Mouse (Mus musculus) mouse trophoblast stem cell (cell line): ENCODE data around the gene Trp53i13.

Experiments used
- in situ Hi-C, 2 experiments: fragments of 300-500 bp; cut with MseI, MboI; formaldehyde crosslinking; loops; 2 replicates in 1 of 2; 3 replicates in 1 of 2; pipeline ENCODE4 v1.15.1; 2025

The Trp53i13 gene

DNA sequence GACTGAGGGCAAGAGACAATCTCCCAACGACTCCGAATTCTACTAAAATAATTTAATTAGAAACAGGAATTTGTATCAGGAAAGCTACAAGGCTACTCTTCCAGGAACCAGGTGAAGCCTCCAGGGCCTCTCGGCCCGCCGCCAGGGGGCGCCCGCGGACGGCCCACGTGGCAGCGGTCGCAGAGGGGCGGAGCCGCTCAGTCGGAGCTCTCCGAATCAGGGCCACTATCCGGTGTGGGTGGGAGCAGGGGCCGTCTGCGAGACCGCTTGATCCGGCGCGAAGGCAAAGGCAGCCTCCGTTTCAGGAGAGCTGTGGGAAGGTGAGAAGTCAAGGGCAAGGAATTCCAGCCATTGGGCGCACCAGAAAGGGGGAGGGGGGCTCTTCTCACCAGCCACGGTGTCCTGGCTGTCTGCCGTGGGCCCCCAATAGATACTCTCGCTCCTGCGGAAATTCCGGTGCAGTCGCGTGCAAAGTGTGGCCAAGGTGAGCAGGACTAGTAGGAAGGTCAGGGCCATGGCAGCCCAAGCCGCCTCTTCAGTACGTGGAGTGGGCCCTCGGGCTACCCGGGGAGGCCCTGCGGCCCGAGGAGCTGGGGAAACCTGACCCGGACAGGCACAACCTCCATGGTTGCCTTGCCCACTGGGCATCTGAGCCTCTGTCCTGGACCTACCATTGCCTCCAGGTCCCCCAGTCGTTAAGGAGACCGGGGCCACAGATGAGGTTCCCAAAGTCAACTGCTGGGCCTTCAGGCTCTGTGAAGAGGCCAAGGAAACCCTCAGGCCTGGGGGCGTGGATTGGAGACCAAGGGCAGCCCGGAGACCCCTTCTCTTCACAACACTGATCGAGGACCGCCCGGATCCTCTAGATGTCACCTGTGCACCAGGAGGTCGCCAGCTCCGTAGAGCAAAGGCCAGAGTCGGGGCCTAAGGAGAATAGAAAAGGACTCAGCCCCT, 7.4 kb downstream of the Trp53i13 start:
- in situ Hi-C loops = no loop called here

DNA sequence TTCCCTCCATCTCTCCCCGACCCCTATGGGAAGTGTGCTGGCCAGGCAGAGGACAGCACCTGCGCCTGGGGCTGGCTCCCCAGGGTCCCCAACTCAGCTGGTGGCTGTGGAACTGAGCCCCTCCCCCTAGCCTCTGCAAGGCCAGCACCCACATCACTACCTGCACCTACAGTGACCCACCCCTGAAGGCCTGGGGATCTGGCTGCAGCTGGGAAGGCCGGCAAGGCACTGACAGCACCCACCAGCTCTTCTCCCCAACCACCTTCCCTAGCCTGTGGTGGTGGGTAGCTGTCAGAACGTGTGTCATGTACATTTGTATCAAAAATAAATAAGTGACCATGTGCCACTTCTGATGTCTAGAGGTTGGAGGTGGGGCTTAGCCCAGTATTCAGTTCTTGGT, 8.4 kb downstream of the Trp53i13 start:
- in situ Hi-C loops = no loop called here

DNA sequence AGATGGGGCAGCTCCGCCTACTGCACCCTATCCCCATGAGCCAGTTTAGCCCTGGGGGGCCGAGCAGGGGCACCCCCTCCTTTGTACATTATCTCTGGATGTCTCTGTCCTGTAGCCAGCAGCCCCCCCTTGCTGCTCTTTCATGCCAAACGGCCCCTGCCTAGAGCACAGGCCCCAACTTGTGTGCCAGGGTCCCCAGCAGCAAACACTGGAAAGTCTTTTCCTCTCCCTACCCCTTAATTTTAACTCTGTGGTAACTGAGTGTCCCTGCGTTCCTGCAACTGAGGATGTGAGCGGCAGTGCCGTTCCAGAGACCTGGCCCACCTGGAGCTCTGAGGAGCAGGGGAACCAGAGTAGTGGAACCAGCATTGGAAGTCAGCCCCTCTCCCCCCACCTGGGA, 8.8 kb downstream of the Trp53i13 start:
- in situ Hi-C loops = no loop called here

DNA sequence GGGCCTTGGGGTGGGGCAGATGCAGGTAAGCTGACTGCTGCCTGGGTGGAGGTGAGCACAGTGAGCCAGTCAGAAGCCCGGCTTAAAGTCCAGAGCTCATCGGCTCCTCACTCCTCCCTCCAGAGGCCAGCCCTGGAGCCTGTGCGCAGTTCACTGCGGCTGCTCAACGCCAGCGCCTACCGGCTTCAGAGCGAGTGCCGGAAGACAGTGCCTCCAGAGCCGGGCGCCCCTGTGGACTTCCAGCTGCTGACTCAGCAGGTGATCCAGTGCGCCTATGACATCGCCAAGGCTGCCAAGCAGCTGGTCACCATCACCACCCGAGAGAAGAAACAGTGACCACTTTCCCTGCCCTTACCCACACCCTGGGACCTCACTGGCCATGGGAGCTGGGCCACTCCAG, 9.5 kb downstream of the Trp53i13 start:
- in situ Hi-C loops = no loop called here

DNA sequence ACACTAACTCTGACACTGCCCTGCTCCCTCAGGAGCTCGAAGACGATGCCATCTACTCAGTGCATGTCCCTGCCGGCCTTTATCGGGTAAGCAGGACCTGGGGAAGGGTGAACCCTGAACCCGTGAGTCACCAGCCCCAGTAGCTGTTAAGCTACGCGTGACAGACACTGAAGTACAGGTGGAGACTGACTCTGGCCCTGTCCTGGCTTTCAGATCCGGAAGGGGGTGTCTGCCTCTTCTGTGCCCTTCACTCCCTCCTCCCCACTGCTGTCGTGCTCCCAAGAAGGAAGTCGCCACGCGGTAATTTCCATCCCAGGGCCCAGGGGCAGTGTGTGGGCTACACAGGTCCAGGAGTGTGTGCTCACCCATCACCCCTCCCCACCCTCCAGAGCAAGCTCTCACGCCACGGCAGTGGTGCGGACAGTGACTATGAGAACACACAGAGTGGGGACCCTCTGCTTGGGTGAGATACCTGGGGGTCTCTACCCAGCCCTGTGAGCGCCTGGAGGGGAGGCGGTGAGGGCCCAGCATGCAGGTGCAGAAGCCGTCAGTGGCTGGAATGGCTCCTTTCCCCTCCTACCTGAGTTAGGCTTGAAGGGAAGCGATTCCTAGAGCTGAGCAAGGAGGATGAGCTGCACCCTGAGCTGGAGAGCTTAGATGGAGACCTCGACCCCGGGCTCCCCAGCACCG, 10.3 kb downstream of the Trp53i13 start:
- in situ Hi-C loops = no loop called here

DNA sequence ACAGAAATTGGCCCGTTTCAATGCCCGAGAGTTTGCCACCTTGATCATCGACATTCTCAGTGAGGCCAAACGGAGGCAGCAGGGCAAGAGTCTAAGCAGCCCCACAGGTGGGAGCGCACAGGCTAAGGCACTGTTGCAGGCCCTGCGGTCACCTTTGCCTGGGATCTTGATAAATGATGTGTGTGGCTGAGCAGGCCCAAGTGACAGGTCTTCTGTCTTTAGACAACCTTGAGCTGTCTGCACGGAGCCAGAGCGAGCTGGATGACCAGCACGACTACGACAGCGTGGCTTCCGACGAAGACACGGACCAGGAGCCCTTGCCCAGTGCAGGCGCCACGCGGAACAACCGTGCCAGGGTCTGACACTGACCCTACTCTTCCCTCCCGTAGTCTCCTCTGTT, 11.4 kb downstream of the Trp53i13 start:
- in situ Hi-C loops = no loop called here

DNA sequence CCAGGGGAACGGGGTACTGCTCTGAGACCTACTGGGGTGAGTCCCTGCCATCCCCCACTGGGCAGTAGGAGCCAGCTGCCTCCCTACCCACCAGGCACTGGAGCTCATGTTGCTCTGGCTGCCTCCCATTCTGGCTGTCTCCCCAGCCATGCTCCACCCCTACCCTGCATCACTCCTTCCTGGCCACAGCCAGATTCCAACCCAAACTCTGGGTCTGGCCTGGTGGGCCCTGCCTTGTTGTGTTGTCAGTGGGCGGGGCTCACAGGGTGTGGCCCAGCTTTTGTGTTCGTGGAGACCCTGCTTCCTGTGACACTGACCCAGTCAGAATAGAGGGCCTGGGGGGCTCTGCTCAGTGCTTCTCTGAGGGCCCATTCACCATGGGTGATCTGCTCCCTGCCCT, 12.3 kb downstream of the Trp53i13 start:
- in situ Hi-C loops = no loop called here

DNA sequence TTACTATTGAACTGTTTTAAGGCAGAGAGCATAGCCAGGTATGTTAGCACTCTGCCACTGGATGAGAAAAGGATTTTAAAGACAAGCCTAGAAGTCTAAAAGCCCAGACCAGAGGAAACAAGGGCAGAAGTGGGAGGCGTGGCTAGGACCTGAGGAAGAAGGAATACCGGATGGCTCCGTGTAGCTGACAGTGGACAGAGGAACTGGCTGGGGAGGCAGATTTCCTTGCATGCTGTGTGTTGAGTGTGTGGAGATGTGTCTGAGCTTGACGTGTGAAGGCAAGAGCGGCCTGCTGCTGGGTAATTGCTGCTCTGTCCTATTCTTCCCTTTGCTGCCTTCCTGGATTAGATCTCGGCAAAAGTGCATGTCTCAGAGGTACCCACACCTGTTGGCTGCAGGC, 13.3 kb downstream of the Trp53i13 start:
- in situ Hi-C loops = no loop called here

DNA sequence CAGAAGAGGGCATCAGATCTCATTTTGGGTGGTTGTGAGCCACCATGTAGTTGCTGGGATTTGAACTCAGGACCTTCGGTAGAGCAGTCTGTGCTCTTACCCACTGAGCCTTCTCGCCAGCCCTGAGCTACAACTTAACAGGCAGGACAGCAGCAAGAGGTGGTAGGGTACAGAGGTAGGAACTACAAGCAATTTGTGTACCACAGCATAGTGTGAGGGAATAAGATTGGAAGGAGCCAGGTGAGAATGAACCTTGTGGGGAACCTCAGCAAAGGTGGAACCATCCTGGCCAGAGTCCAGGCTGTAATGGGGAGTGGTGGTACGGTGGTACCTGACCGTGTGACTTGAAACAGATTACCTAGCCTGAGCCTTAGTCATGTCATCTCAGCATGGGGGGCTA, 13.8 kb downstream of the Trp53i13 start:
- in situ Hi-C loops = no loop called here

DNA sequence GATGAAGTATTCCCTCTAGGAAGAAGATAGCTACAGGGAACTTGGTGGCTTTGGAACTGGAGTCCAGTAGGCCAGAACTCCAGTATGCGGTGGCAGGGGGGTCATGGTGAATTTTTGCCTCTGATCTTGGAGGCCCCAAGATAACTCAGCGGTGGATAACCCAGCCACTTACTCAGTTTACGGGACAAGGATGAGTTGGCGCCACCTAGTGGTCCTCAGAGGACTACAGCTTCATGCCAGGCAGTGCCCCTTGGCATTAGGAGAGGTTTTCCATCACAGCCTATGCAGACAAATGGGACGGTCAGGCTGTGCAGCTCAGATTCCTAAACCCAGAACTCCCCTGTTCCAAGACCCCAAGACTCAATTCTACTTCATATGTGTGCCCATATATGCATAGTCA, 14.4 kb downstream of the Trp53i13 start:
- in situ Hi-C loops = no loop called here

DNA sequence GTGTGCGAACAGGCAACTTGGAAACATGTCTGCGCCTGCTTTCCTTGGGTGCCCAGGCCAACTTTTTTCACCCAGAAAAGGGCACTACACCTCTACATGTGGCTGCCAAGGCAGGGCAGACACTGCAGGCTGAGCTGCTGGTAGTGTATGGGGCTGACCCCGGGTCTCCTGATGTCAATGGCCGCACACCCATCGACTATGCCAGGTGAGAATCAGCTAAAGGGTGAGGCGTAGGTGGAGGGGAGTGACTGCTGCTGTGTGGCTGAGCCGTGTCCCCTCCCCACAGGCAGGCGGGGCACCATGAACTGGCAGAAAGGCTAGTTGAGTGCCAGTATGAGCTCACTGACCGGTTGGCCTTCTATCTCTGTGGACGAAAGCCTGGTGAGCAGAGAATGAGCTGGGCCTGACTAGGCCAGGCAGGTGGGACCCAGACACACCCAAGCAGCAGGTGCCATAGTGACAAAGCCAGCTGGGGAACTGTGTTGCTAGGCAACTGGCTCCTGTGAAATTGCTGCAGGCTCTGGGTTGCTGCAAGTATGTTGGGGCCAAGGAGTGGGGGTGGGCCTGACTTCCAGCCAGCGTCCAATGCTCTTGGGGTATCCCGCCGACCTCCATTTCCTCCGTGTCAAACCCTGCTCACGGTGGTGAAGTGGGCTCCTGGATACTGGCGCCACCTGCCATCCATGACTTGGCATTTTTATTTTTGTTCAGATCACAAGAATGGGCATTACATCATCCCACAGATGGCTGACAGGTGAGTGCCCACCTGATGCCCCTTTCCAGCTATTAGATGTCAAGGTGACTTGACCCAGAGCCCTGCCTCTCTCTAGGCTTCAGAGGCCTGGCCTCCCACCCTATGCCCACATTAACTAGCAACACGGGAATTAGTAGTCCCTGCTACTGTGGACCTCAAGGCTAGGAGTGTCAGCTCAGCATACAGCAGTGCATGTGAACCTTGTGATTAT, 15.1 kb downstream of the Trp53i13 start:
- in situ Hi-C loops = no loop called here

DNA sequence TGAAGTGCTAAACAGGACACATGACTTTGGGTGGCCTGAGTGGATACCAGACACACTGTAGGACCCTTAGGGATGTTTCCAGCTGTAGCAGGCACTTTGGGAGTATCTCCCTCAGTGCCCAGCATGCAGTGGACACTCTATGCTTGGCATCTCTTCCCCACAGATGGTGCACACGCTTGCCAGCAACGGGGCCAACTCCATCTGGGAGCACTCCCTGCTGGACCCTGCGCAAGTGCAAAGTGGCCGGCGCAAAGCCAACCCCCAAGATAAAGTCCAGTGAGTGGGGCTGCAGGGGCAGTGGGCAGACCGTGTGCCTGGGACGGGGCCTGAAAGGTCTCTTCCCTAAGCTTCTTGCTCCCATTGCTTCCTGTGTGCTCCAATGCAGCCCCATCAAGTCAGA, 16.4 kb downstream of the Trp53i13 start:
- in situ Hi-C loops = no loop called here

DNA sequence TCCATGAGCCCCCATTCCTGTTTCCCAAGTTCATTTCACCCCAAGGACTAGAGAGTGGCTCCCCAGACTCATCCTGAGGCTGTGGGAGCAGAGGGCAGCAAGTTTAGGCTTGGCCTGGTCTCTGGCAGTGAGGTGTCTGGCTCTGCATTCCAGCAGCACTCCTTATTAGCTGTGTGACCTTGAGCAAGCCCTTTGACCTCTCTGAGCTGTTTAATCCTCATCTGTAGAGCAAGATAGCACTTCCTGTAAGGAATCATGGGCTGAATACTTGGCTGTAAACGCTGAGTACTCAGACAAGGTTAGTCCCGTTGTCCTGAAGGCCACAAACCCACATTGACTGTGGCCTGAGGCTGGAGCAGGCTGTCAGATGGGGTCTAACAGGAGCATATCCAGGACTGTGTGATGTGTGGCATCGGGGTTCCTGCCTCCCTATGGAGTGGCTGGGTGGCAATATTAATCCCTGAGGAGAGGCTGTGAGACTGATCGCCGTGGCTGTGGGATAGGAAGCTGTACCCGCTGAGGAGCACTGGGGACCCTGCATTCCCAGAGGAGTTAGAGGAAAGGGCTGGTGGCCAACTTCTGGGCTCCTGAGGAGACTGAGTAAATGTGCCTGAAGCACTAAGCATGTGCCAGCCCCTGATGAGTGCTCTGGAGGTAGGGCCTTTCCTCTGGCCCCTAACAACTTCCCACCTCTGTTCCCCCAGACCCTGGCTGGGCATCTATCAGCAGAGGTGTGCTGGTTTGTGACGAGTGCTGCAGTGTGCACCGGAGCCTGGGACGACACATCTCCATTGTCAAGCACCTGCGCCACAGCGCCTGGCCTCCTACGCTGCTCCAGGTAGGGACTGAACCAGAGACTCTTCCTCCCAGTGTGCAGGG, 17.3 kb downstream of the Trp53i13 start:
- in situ Hi-C loops = no loop called here

DNA sequence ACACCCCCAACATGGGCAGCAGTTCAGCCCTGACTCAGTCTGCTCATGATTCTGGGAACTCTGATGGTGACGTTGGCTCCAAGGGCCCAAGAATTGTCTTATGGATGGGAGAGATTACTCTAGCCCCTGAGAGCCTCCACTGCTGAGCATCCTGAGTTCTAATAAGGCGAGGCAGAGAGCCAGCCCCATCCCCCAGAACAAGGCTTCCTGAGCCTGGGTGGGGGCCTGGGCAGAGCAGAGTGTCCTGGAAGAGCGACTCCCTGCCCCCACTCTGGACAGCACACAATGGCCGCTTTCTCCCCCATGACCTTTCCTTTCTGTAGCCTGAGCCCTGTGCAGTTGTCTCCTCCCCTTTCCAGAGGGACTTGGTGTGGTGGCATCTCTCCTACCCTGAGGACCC, 17.9 kb downstream of the Trp53i13 start:
- in situ Hi-C loops = no loop called here

DNA sequence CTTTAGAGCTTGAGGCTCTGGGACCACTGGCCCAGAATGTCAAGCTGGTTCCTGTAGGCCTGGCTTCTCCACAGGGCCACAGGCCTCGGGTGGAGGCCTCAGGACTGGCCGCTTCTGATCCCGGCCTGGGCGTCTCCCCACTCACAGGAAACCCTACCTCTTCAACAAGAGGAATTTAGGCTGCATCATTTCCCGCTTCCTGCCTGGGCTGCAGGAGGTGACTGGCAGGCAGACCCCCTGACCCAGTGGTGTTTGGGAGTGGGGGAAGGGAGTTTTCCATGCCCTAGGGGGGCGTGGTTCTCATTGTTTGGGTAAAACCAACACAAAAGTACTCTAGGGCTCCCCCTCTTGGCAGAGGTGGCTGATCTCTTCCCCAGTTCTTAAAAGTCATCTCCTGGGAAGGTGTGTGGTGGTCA, 18.4 kb downstream of the Trp53i13 start:
- in situ Hi-C loops = no loop called here

DNA sequence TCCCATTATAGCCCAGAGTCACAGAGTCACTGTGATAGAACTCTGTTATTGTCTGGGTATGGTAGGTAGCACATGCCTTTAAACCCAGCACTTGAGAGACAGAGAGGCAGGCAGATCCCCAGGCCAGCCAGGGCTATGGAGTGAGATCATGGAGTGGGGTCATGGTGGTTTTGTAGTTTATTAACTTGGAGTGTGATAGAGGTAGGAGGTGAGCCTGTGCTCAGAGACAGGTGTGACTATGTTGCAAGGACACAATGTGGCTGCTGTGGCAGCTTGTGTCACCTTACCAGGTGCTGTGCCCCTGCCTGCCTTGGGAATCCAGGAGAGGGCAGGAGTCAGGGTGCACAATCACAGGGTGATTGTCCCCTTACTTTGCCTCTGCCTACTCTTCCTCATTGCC, 20.3 kb downstream of the Trp53i13 start:
- in situ Hi-C loops = no loop called here

DNA sequence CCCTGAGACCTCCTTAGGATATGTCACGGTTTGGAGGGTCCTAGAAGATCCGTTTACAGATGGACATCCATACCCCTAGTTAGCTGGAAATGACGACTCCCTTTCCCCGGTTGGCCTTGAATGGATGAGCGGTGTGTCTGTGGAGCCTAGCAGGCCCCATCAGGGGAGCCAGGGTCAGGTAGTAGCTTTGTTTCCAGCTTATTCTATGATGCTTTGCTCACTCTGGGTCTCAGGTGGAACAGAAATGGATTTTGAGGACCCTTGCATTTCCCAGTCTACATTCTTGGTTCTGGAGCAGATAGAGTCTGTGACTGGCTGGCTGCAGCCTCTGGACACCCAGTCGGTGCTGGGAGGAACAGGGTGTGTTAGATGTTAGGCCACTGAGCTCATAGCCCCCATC, 21.0 kb downstream of the Trp53i13 start:
- in situ Hi-C loops = no loop called here

DNA sequence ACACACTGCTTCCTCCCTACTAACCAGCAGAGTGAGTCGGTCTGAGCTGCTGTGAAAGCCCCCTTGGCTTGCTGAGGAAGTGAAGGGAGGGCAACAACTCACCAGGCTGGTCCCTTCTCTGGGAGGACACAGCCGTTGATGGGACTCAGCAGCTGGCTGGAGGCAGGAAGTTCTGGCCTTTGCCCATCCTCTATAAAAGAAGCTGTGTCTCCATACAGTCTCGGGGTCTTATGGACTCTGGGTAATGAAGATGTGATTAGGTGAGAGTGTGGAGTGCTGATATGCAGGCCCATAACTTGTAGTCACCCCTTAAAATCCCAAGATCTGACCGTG, 21.5 kb downstream of the Trp53i13 start:
- in situ Hi-C loops = no loop called here

DNA sequence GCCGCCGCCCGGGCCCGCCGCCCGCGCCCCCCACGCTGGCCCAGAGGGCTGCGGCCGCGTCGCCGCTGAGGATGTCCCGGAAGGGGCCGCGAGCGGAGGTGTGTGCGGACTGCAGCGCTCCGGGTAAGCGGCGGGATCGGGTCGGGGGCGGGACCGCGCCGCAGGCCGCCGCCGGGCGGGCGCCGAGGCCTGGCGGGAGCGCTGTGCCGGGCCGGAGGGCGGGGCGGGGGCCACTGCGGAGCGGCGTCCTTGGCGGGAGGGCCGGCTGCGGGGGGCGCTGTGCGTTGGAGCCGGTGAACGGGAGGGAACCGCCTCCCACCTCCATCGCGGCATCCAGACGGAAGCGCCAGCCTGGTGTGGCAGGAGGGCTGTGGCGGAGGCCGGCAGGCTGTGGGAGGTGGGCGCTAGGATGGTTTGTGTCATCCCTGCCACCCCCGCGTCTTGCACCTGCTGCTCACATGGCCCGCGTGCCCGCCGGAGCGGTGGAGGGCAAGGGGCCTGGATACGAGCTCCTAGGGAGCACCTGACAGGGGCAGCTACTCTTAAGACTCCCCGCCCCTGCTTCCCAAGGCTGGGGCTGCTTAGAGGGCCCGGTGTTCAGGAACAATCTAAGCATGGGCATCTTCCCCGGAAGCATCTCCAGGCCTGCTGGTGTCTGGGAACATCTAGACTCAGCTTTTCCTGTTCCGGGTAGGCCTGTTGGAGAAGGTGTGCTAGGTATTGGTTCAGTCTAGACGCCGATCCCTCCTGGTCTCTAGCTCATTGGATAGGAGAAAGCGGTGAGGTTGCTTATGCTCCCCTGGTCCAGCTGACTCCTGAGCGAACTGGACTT, 22.1 kb downstream of the Trp53i13 start, which contains the start of gene Git1:
TSS of gene Git1 (plus strand) at position 51 of the 832 bp plus-strand sequence.
- in situ Hi-C loops = no loop called here

DNA sequence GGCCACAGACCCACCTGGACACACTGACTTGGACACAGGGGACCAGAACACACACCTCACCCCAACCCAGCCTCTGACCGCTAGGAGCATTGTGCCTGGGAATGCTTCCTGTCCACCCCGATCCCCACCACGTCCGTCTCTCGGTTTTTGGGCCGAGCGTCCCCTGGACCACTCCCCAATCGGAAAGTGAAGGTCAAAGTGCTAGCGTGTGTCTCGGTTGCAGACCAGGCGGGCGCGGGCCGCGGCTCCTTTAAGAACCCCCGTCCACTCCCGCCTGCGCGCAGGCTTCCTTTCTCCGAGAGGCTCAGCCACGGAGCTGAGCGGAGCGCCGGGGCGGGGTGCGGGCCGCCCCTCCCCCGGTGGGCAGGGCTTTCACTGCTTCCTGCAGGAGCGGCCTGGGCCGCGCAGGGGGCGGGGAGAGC, 22.9 kb downstream of the Trp53i13 start:
- in situ Hi-C loops = no loop called here
